Mouse (Mus musculus): ENCODE measurements around the gene Psg16. TPM values are rescaled to one million over a fixed set of nuclear protein-coding genes. Genes with fewer than 3 reads are reported as not detected.
A peak's percentile ranks its signal among the peaks of the same experiment; 100 is the strongest.

The Psg16 gene
- total and polyA plus RNA-seq, 3 experiments: 0.23 to 0.67 TPM; not detected in 1

- no peaks in the 10 kb centered on the region for H3K27me3 ChIP-seq (ENCODE audit: control insufficient read depth in 1 of 2, insufficient read depth in 2 of 2, low read length in 2 of 2)
- no peaks in the 10 kb centered on the region; the same call in 1 of the 2 replicates for H3K79me2 ChIP-seq (ENCODE audit: control insufficient read depth, insufficient read depth, low read length, poor library complexity)
- no peak overlapping the region for H3K4me3 ChIP-seq (ENCODE audit: control insufficient read depth in 1 of 2, insufficient read depth in 1 of 2, low read depth in 2 of 2, low read length in 2 of 2)
- H3K36me3 ChIP-seq (ENCODE audit: control insufficient read depth in 1 of 2, insufficient read depth in 2 of 2, low read length in 2 of 2): peaks cover 0 to 9% of the 10 kb centered on the region in 2 experiments; a peak in 2 of 4 replicates
- no peak overlapping the region for H3K9ac ChIP-seq (ENCODE audit: control insufficient read depth, low read depth, low read length, poor library complexity, severe bottlenecking)
- peaks cover 6 to 26% of the 10 kb centered on the region in 2 experiments for H3K4me1 ChIP-seq (ENCODE audit: control insufficient read depth in 1 of 2, insufficient read depth in 2 of 2, low read length in 2 of 2)
- DNase-seq (ENCODE audit: low read depth, low spot score): peak; percentile 57
- TF ChIP-seq RAD21 (IDR thresholded peaks at IDR 0.05; ENCODE audit: low read depth, low read length) (no peak), MYB (IDR thresholded peaks at IDR 0.05; ENCODE audit: low read depth, low read length) (no peak), UBTF (IDR thresholded peaks at IDR 0.05; ENCODE audit: borderline replicate concordance, insufficient read depth, low read depth, low read length) (no peak), NRF1 (IDR thresholded peaks at IDR 0.05; ENCODE audit: insufficient read depth, low read depth, low read length, poor library complexity, severe bottlenecking) (no peak), CTCF (IDR thresholded peaks at IDR 0.05 in 2 of 3, conservative IDR thresholded peaks at IDR 0.05 in 1 of 3; ENCODE audit: control insufficient read depth in 1 of 3, insufficient read depth in 1 of 3, low read depth in 2 of 3, low read length in 3 of 3, poor library complexity in 1 of 3, severe bottlenecking in 1 of 3) (no peak), MEF2A (IDR thresholded peaks at IDR 0.05; ENCODE audit: extremely low read depth, insufficient replicate concordance, low read depth, low read length, poor library complexity, severe bottlenecking) (no peak), GABPA (IDR thresholded peaks at IDR 0.05; ENCODE audit: low read depth, low read length) (no peak), RCOR1 (IDR thresholded peaks at IDR 0.05; ENCODE audit: low read depth, low read length) (peak; percentile 21; the same call in 1 of the 2 replicates), SMC3 (IDR thresholded peaks at IDR 0.05; ENCODE audit: low read depth, low read length) (no peak), USF2 (IDR thresholded peaks at IDR 0.05; ENCODE audit: borderline replicate concordance in 1 of 2, insufficient read depth in 1 of 2, low read depth in 1 of 2, low read length in 2 of 2) (no peak), BHLHE40 (IDR thresholded peaks at IDR 0.05; ENCODE audit: borderline replicate concordance, low read depth, low read length) (0 out of 2 replicates have a peak, but pooled peaks have one; percentile 17), KAT2A (conservative IDR thresholded peaks at IDR 0.05; ENCODE audit: low read depth, low read length) (no peak), ZNF384 (IDR thresholded peaks at IDR 0.05; ENCODE audit: low read depth, low read length) (no peak), ZMIZ1 (IDR thresholded peaks at IDR 0.05; ENCODE audit: low read depth, low read length) (no peak), MXI1 (IDR thresholded peaks at IDR 0.05; ENCODE audit: low read depth, low read length) (peak; percentile 60), JUND (IDR thresholded peaks at IDR 0.05; ENCODE audit: low read depth, low read length) (no peak), CHD1 (IDR thresholded peaks at IDR 0.05; ENCODE audit: low read depth, low read length) (no peak), EP300 (IDR thresholded peaks at IDR 0.05; ENCODE audit: low read depth in 1 of 2, low read length in 2 of 2) (peak in 1 of 2 experiments; percentile 46; a peak in 2 of 4 replicates), ETS1 (IDR thresholded peaks at IDR 0.05; ENCODE audit: low read depth, low read length) (no peak; the same call in 1 of the 2 replicates), CHD2 (IDR thresholded peaks at IDR 0.05; ENCODE audit: low read length) (no peak), MYC (IDR thresholded peaks at IDR 0.05; ENCODE audit: low read depth, low read length) (0 out of 2 replicates have a peak, but pooled peaks have one; percentile 28), TAL1 (IDR thresholded peaks at IDR 0.05; ENCODE audit: low read length) (no peak), TBP (IDR thresholded peaks at IDR 0.05; ENCODE audit: low read depth, low read length) (no peak), TCF12 (IDR thresholded peaks at IDR 0.05; ENCODE audit: low read depth, low read length) (peak; percentile 63), ZC3H11A (IDR thresholded peaks at IDR 0.05; ENCODE audit: low read depth, low read length) (no peak), MAZ (IDR thresholded peaks at IDR 0.05; ENCODE audit: low read depth, low read length) (no peak)
- no peak overlapping the region for H3K27ac ChIP-seq (ENCODE audit: control insufficient read depth, low read depth, low read length)
- no peaks in the 10 kb centered on the region for H3K9me3 ChIP-seq (replicated peaks; ENCODE audit: insufficient read depth, low read length)
Observed at GRCm38 (mm10) chr7:17065620-17066019, 8.2 kb upstream of the Psg16 start.
